Mouse (Mus musculus) limb, embryonic 14.5 days (tissue): Measurements from ENCODE around the gene Dock6. TPM values are rescaled to one million over a fixed set of nuclear protein-coding genes. Genes with fewer than 3 reads are reported as not detected.

ENCODE experiments used
- ATAC-seq: fragments of 200-750 bp; cut with Nextera tagmentation; 2 replicates; pipeline ENCODE4 v1.8.0; 2017; ENCODE audit warnings: low read depth, moderate number of reproducible peaks, moderate TSS enrichment; ENCODE audit not compliant: low FRiP score
- DNase-seq: peaks from one replicate; pipeline ENCODE4 v3.0.0-alpha.2; 2015; ENCODE audit warnings: low spot score
- H3K27ac ChIP-seq: fragments of 300-500 bp; sonication (generic); replicated peaks from 2 replicates; pipeline ENCODE4 v1.5.1; 2014; ENCODE audit warnings: low read depth, mild to moderate bottlenecking, low read length, moderate library complexity, mixed read lengths
- H3K27me3 ChIP-seq: fragments of 300-500 bp; sonication (generic); 2 replicates; pipeline ENCODE4 v1.6.1; 2014; ENCODE audit warnings: low read length, mixed read lengths; ENCODE audit not compliant: control insufficient read depth, insufficient read depth
- H3K36me3 ChIP-seq: fragments of 300-500 bp; sonication (generic); 2 replicates; pipeline ENCODE4 v1.6.1; 2014; ENCODE audit warnings: mild to moderate bottlenecking, low read length, moderate library complexity, mixed read lengths; ENCODE audit not compliant: control insufficient read depth, insufficient read depth
- H3K4me1 ChIP-seq: fragments of 300-500 bp; sonication (generic); 2 replicates; pipeline ENCODE4 v1.6.1; 2014; ENCODE audit warnings: antibody characterized with exemption, low read length, mixed read lengths; ENCODE audit not compliant: control insufficient read depth, insufficient read depth
- H3K4me2 ChIP-seq: fragments of 300-500 bp; sonication (generic); replicated peaks from 2 replicates; pipeline ENCODE4 v1.6.1; 2014; ENCODE audit warnings: low read depth, mild to moderate bottlenecking, low read length, moderate library complexity; ENCODE audit not compliant: severe bottlenecking
- H3K4me3 ChIP-seq: fragments of 300-500 bp; sonication (generic); replicated peaks from 2 replicates; pipeline ENCODE4 v1.5.1; 2014; ENCODE audit warnings: low read length
- H3K9ac ChIP-seq: fragments of 300-500 bp; sonication (generic); 2 replicates; pipeline ENCODE4 v1.6.1; 2014; ENCODE audit warnings: mild to moderate bottlenecking, low read depth, low read length, moderate library complexity; ENCODE audit not compliant: severe bottlenecking
- H3K9me3 ChIP-seq: fragments of 300-500 bp; sonication (generic); 2 replicates; pipeline ENCODE4 v1.6.1; 2016; ENCODE audit warnings: low read length; ENCODE audit not compliant: control insufficient read depth
- POLR2A ChIP-seq: fragments of 200-500 bp; IDR thresholded peaks from 2 replicates; pipeline ENCODE4 v1.8.0; 2012; ENCODE audit warnings: inconsistent platforms, mild to moderate bottlenecking, moderate library complexity, borderline replicate concordance; ENCODE audit not compliant: insufficient read depth, insufficient read length; ENCODE audit errors: extremely low read depth
- WGBS: fragments of 180-500 bp; shearing (Covaris S2); extraction: QIAGEN DNeasy Blood & Tissue Kit; methylation state at CpG from one replicate; pipeline ENCODE4 v1.1.7; 2014; 5-methylcytosine and 5-hydroxymethylcytosine counted together
- polyA plus RNA-seq, 2 experiments: library from polyadenylated mRNA; depleted of rRNA in 1 of 2; stranded (reverse) in 1 of 2; unstranded in 1 of 2; fragments of >200 nt; fragmentation: Nextera tagmentation in 1 of 2; extraction: Ambion mirVana in 1 of 2; gene quantifications; 2 replicates each; pipeline versions ENCODE4 v1.2.1 to v1.2.3; 2012 to 2014

The Dock6 gene
- polyA plus RNA-seq, 2 experiments, result 31.6 to 155 TPM

GRCm38 (mm10) chr9:21801121-21801520, 51.3 kb downstream of the Dock6 start:
- Histone ChIP-seq H3K36me3 (peaks cover 32% of the 10 kb centered on the region), H3K9me3 (no peaks in the 10 kb centered on the region), H3K4me1 (peaks cover 13% of the 10 kb centered on the region), H3K27me3 (no peaks in the 10 kb centered on the region), H3K4me2 (no peak overlapping the region), H3K9ac (no peak overlapping the region), H3K4me3 (no peak overlapping the region), H3K27ac (no peak overlapping the region)
- WGBS, result 78% methylated on average over 7 of the region's 7 CpGs
- no peak for ATAC-seq
- no peak for DNase-seq
- no peak for TF ChIP-seq POLR2A

GRCm38 (mm10) chr9:21799010-21799350, 53.5 kb downstream of the Dock6 start:
- H3K9ac ChIP-seq, result no peak overlapping the region
- H3K4me1 ChIP-seq, result peaks cover 18% of the 10 kb centered on the region
- DNase-seq, result no peak
- 57% methylated on average over 3 of the region's 3 CpGs for WGBS
- no peak for ATAC-seq
- no peaks in the 10 kb centered on the region for H3K27me3 ChIP-seq
- no peaks in the 10 kb centered on the region for H3K9me3 ChIP-seq
- no peak overlapping the region for H3K27ac ChIP-seq
- H3K4me2 ChIP-seq, result peak overlapping the region; percentile 63
- H3K4me3 ChIP-seq, result peak overlapping the region; percentile 81
- peaks cover 52% of the 10 kb centered on the region for H3K36me3 ChIP-seq
- TF ChIP-seq POLR2A, result no peak

- under 1% methylated on average over 39 of the region's 52 CpGs for WGBS
These were observed 54.0 kb downstream of the Dock6 start, which contains the start of gene Kank2 for GRCm38 (mm10) chr9:21798345-21799009. Gene Kank2, minus strand, starts transcription at chr9:21798744.

GRCm38 (mm10) chr9:21797921-21798344, 54.5 kb downstream of the Dock6 start:
- Histone ChIP-seq H3K4me2 (peak overlapping the region; percentile 63), H3K4me1 (peaks cover 18% of the 10 kb centered on the region), H3K9me3 (no peaks in the 10 kb centered on the region), H3K27ac (peak overlapping the region; percentile 94), H3K4me3 (peak overlapping the region; percentile 81), H3K9ac (peak overlapping the region; percentile 90), H3K36me3 (peaks cover 55% of the 10 kb centered on the region), H3K27me3 (no peaks in the 10 kb centered on the region)
- DNase-seq (peak; percentile 82), ATAC-seq (peak; percentile 79)
- WGBS, result 0% methylated on average over 18 of the region's 26 CpGs
- no peak for TF ChIP-seq POLR2A

More at GRCm38 (mm10) chr9:21798345-21799009, 54.0 kb downstream of the Dock6 start, which contains the start of gene Kank2:
- H3K27ac ChIP-seq, result peak within 1 kb of the TSS; percentile 94
- peaks cover 54% of the 10 kb centered on the region for H3K36me3 ChIP-seq
- peak within 1 kb of the TSS; percentile 90 for H3K9ac ChIP-seq
- no peaks in the 10 kb centered on the region for H3K27me3 ChIP-seq
- peak; percentile 70 for DNase-seq
- H3K4me3 ChIP-seq, result peak within 1 kb of the TSS; percentile 81
- ATAC-seq, result peak; percentile 86
- no peaks in the 10 kb centered on the region for H3K9me3 ChIP-seq
- peak within 1 kb of the TSS; percentile 63 for H3K4me2 ChIP-seq
- peaks cover 18% of the 10 kb centered on the region for H3K4me1 ChIP-seq
- peak; percentile 92; the same call in 1 of the 2 replicates for TF ChIP-seq POLR2A

- no peak for TF ChIP-seq POLR2A
- Histone ChIP-seq H3K36me3 (peaks cover 59% of the 10 kb centered on the region), H3K4me2 (peak overlapping the region; percentile 63), H3K9me3 (no peaks in the 10 kb centered on the region), H3K4me3 (peak overlapping the region; percentile 81), H3K27me3 (no peaks in the 10 kb centered on the region), H3K9ac (peak overlapping the region; percentile 28), H3K4me1 (peaks cover 18% of the 10 kb centered on the region), H3K27ac (no peak overlapping the region)
- 55% methylated on average over 3 of the region's 3 CpGs for WGBS
- DNase-seq (no peak), ATAC-seq (no peak)
These were observed 55.5 kb downstream of the Dock6 start for GRCm38 (mm10) chr9:21796919-21797318.

GRCm38 (mm10) chr9:21796259-21796658, 56.2 kb downstream of the Dock6 start:
- Histone ChIP-seq H3K4me2 (peak overlapping the region; percentile 63), H3K27ac (no peak overlapping the region; the same call in 1 of the 2 replicates), H3K9me3 (no peaks in the 10 kb centered on the region), H3K4me3 (peak overlapping the region; percentile 81; the same call in 1 of the 2 replicates), H3K27me3 (no peaks in the 10 kb centered on the region), H3K36me3 (peaks cover 59% of the 10 kb centered on the region), H3K9ac (peak overlapping the region; percentile 43), H3K4me1 (peaks cover 18% of the 10 kb centered on the region)
- DNase-seq (peak; percentile 11), ATAC-seq (no peak)
- no peak for TF ChIP-seq POLR2A
- WGBS, result 30% methylated on average over 3 of the region's 3 CpGs
